Mouse (Mus musculus): ENCODE results near the gene Prmt6. TPM values are rescaled to one million over a fixed set of nuclear protein-coding genes. Genes with fewer than 3 reads are reported as not detected.

The Prmt6 gene
- 10.5 and 11.5 TPM in 2 replicates for polyA plus RNA-seq (2011; ENCODE audit: insufficient read length, low read depth, missing spikeins)

DNA sequence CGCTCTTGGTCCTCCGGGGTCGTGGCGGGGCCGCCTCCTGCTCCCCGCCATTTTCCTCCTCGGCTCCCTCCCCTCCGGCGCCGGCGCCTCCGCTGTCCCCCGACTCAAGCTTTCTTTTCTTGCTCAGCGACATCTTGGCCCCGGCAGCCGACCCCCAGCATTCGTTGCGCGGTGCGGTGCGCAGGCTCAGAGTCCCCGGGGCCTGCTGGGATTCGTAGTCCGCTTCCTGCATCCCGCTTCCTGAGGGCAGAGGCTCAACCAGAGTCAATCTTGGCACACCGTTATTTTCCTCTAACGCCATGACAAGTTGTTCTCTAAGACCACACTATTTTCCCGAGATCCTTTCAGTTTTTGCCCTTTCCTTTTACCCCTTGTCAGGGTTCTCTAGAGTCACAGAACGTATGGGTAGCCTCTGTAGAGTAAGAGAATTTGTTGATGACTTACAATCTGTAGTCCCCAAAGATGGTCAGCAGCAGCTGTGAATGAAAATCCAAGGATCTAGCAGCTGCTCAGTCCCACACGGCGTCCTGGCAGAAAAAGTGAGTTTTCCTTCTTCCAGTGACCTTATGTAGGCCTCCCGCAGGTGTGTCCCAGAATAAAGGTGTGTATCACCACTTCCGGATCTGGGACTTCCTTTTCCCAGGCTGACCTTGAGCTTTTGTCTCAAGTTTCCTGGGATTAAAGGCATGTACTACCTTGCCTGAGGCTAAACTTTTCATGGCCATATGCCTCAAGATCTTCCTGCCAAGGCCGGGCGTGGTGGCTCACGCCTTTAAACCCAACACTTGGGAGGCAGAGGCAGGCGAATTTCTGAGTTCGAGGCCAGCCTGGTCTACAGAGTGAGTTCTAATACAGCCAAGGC is at the start of gene Prmt6:
Prmt6 (minus strand) TSS at position 160 of the 862 bp plus-strand sequence.
- peak within 1 kb of the TSS; percentile 73 for H3K4me3 ChIP-seq (ENCODE audit: insufficient read depth, low read length)
- no peak for TF ChIP-seq CTCF (IDR thresholded peaks at IDR 0.05; ENCODE audit: borderline replicate concordance, insufficient read depth, low read length)
- TF ChIP-seq POLR2A (IDR thresholded peaks at IDR 0.05; ENCODE audit: low read depth, low read length), result peak; percentile 60
- no peaks in the 10 kb centered on the region for H3K4me1 ChIP-seq (ENCODE audit: control insufficient read depth, insufficient read depth, low read length)
- peak within 1 kb of the TSS; percentile 53 for H3K27ac ChIP-seq (ENCODE audit: insufficient read depth, low read length)

DNA sequence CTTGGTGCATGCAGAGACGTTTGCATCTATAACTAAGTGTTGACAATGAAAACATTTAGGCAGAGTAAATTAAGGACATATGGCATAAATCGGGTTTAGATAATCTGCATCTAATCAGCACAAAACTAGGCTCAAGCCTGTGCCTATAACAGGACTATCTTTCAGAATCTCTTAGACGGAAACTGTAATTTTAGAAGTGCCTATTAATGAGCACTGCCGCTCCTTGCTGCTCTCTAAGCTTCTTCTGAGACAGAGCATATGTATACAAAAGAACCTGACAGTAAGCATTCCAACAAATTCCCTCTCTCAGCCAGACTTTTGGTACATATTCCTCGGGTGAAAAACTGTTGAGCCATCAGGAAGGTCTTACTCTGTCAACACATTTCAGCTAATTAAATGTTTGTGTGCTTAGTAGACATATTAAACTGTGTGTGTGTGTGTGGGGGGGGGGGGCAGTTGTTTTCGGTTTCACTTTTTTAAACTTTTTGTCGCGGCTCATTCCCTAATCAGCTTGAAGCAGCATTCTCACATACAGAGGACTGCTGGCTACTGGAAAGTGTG is 39.8 kb upstream of the Prmt6 start:
- no peak overlapping the region for H3K27ac ChIP-seq (ENCODE audit: insufficient read depth, low read length)
- H3K4me1 ChIP-seq (ENCODE audit: control insufficient read depth, insufficient read depth, low read length), result no peaks in the 10 kb centered on the region
- no peak for TF ChIP-seq CTCF (IDR thresholded peaks at IDR 0.05; ENCODE audit: borderline replicate concordance, insufficient read depth, low read length)
- no peak for TF ChIP-seq POLR2A (IDR thresholded peaks at IDR 0.05; ENCODE audit: low read depth, low read length)
- no peak overlapping the region for H3K4me3 ChIP-seq (ENCODE audit: insufficient read depth, low read length)

DNA sequence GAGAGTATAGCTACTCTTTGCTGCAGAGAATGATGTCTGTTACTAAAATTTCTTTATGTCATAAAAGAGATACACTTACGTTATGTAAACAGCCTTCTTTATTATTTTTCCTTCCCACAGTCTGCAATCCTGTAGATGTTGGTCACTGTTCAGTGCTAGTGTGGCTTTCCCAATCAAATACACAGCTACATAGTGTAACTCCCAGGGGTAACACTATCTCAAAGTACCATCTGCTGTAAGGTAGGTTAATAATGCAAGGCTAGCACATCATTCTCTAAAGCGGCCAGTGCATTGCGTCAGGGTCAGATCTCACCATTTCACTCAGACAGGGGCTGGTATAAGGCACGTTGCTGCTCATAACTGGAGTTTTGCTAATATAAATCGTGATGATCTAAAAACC is 31.9 kb upstream of the Prmt6 start:
- Histone ChIP-seq H3K4me3 (ENCODE audit: insufficient read depth, low read length) (no peak overlapping the region), H3K27ac (ENCODE audit: insufficient read depth, low read length) (no peak overlapping the region), H3K4me1 (ENCODE audit: control insufficient read depth, insufficient read depth, low read length) (no peaks in the 10 kb centered on the region)
- no peak for TF ChIP-seq POLR2A (IDR thresholded peaks at IDR 0.05; ENCODE audit: low read depth, low read length)
- no peak for TF ChIP-seq CTCF (IDR thresholded peaks at IDR 0.05; ENCODE audit: borderline replicate concordance, insufficient read depth, low read length)

DNA sequence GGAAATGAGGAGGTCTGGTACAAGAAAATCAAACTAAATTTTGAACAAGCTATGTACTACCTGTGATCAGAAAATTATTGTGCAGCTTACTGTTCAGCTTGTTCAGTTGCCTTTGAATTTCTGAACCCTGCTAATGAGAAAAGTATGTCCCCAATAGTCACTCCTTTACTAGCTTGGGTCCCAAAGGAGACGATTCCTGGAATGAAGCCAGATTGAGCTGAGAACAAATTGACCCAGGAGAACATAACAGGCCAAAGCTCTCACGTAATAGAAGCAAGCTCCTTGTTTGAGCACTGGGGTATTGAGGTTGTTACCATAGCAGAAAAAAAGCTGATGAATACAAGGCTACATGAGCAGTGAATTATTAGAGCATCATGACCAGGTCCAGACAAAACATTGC is 17.0 kb upstream of the Prmt6 start:
- TF ChIP-seq CTCF (IDR thresholded peaks at IDR 0.05; ENCODE audit: borderline replicate concordance, insufficient read depth, low read length) (no peak), POLR2A (IDR thresholded peaks at IDR 0.05; ENCODE audit: low read depth, low read length) (no peak)
- no peak overlapping the region for H3K4me3 ChIP-seq (ENCODE audit: insufficient read depth, low read length)
- H3K27ac ChIP-seq (ENCODE audit: insufficient read depth, low read length), result no peak overlapping the region
- no peaks in the 10 kb centered on the region for H3K4me1 ChIP-seq (ENCODE audit: control insufficient read depth, insufficient read depth, low read length)

DNA sequence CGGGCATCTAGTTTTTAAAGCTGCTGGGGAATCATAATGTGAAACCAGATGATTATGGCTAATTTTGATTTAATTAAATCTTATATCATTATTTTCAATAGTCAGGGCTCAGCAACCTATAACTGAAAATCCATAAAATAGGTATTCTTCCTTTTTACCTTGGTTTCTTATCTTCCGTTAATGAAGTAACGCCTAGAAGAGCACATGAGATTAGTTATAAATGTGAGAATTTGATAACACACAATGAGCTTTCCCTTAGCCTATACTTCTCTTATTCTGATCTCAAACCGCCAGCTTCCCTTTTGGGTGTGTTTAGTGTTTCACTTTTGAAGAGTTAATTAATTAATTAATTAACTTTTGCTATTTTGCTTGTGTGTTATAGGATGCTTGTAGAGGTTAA is 2.3 kb upstream of the Prmt6 start:
- H3K4me3 ChIP-seq (ENCODE audit: insufficient read depth, low read length), result no peak overlapping the region
- H3K4me1 ChIP-seq (ENCODE audit: control insufficient read depth, insufficient read depth, low read length), result no peaks in the 10 kb centered on the region
- TF ChIP-seq CTCF (IDR thresholded peaks at IDR 0.05; ENCODE audit: borderline replicate concordance, insufficient read depth, low read length), result no peak
- TF ChIP-seq POLR2A (IDR thresholded peaks at IDR 0.05; ENCODE audit: low read depth, low read length), result no peak
- H3K27ac ChIP-seq (ENCODE audit: insufficient read depth, low read length), result no peak overlapping the region

DNA sequence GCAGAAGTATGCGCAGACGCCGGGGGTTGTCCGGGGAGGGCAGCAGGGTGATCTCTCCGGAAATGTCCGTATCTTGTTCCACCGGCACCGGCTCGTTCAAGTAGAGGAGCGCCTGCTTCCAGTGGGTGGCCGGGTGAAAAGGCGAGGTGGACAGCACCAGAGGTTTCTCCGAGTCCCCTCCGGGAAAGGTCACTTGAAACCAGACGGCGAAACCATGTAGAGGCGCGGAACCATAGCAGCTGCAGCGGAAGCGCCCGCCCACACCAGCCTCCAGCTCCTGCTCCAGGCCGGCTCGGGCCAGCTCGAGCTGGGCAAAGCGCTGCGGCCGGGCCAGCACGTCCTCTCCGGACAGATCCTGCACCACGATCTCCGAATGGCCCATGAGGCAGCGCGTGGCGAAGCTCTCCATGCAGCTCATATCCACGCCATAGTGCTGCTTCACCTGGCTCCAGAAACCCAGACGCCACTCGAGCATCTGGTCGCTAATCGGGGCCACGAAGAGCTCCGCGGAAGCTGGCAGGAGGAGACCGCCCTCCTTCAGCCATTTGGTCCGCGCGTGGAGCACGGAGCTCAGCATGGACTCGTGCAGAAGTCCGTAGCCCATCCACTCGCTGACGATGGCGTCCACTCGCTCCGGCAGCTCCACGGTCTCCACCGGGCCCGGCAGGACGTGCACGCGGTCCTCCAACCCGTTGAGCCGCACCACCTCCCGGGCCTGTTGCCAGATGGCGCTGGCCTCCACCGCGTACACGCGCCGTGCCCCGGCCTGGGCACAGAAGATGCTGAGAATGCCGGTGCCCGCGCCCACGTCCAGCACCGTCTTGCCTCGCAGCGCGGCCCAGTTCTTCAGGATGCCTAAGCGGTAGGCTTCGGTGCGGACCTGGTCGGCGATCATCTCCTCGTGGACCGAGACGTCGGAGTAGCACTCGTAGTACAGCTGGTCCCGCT is 633 bp downstream of the Prmt6 start:
- TF ChIP-seq POLR2A (IDR thresholded peaks at IDR 0.05; ENCODE audit: low read depth, low read length), result peak; percentile 67
- TF ChIP-seq CTCF (IDR thresholded peaks at IDR 0.05; ENCODE audit: borderline replicate concordance, insufficient read depth, low read length), result no peak
- peak overlapping the region; percentile 73 for H3K4me3 ChIP-seq (ENCODE audit: insufficient read depth, low read length)

DNA sequence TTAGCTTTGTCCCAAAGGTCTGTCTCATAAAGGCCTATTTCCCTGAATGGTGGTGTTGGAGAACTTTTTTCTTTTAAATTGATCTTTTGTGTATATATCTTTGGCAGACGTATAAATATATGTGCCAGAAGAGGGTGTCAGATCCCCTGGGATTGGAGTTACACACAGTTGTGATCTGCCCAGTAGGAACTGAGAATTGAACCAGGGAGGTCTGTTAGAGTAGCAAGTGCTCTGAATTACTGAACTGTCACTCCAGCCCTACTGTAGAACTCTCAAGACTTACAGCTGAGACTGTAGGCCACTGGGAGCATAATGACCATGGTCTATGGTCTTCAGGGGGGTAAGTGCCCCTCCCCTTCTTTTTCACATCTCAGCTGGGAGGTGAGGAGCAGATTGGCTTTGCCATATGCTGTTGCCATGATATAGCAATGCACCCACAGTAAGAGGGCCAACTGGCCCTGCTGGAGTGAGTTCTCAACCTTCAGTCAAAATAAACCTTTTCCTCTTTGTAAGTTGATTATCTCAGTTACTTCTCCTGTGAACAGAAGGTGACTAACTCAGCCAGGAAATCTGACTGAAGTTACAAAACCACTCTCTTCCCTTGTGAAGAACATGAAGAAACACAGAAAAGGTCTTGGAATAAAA is 13.9 kb downstream of the Prmt6 start:
- Histone ChIP-seq H3K27ac (ENCODE audit: insufficient read depth, low read length) (no peak overlapping the region), H3K4me1 (ENCODE audit: control insufficient read depth, insufficient read depth, low read length) (no peaks in the 10 kb centered on the region), H3K4me3 (ENCODE audit: insufficient read depth, low read length) (no peak overlapping the region)
- TF ChIP-seq CTCF (IDR thresholded peaks at IDR 0.05; ENCODE audit: borderline replicate concordance, insufficient read depth, low read length), result no peak
- TF ChIP-seq POLR2A (IDR thresholded peaks at IDR 0.05; ENCODE audit: low read depth, low read length), result no peak

More for the DNA sequence above, 633 bp downstream of the Prmt6 start:
- H3K27ac ChIP-seq (ENCODE audit: insufficient read depth, low read length), result peak overlapping the region; percentile 53
- H3K4me1 ChIP-seq (ENCODE audit: control insufficient read depth, insufficient read depth, low read length), result no peaks in the 10 kb centered on the region

Other genes with a start within 250 kb of the Prmt6 start
- 0.53 and 1.3 TPM in 2 replicates for gene Ntng1, start 107.0 kb downstream of the Prmt6 start, polyA plus RNA-seq (2011; ENCODE audit: insufficient read length, low read depth, missing spikeins)